Mouse (Mus musculus): ENCODE measurements around the gene Ide.
"Not testable (repeated sequence)": the region's sequence is repeated elsewhere in the genome, so short reads cannot be mapped to it uniquely, and the experiment has no call there.

Ide gene

GRCm38 (mm10) chr19:37263943-37264897, 73.4 kb downstream of the Ide start:
- DNase-seq = peak; percentile 34

GRCm38 (mm10) chr19:37263566-37263942, 74.1 kb downstream of the Ide start:
- DNase-seq = peak; percentile 32

- DNase-seq = no peak
Observed at GRCm38 (mm10) chr19:37262389-37262788, 75.3 kb downstream of the Ide start.

GRCm38 (mm10) chr19:37255321-37255720, 82.3 kb downstream of the Ide start:
- DNase-seq = no peak

GRCm38 (mm10) chr19:37252104-37252503, 85.5 kb downstream of the Ide start:
- no peak for DNase-seq

- no peak for DNase-seq
Observed at GRCm38 (mm10) chr19:37248199-37248598, 89.5 kb downstream of the Ide start.

- DNase-seq = no peak
Observed at GRCm38 (mm10) chr19:37246859-37247258, 90.8 kb downstream of the Ide start.

- DNase-seq = no peak
Observed at GRCm38 (mm10) chr19:37242707-37243106, 94.9 kb downstream of the Ide start.

- DNase-seq = no peak
Observed at GRCm38 (mm10) chr19:37241201-37241600, 96.5 kb downstream of the Ide start.

- DNase-seq = no peak
Observed at GRCm38 (mm10) chr19:37239096-37239495, 98.6 kb downstream of the Ide start.

GRCm38 (mm10) chr19:37238651-37239050, 99.0 kb downstream of the Ide start:
- DNase-seq = no peak

- DNase-seq = no peak
Observed at GRCm38 (mm10) chr19:37237712-37238437, 99.8 kb downstream of the Ide start.

- no peak for DNase-seq
Observed at GRCm38 (mm10) chr19:37237306-37237705, 100.3 kb downstream of the Ide start.

GRCm38 (mm10) chr19:37235818-37236217, 101.8 kb downstream of the Ide start:
- no peak for DNase-seq

GRCm38 (mm10) chr19:37233561-37234539, 103.8 kb downstream of the Ide start:
- DNase-seq = peak; percentile 28

GRCm38 (mm10) chr19:37232598-37232997, 105.1 kb downstream of the Ide start:
- DNase-seq = not testable (repeated sequence)

- DNase-seq = no peak
Observed at GRCm38 (mm10) chr19:37225197-37225862, 112.3 kb downstream of the Ide start.

Measured in cerebellum, adult 9-11 months (tissue).